Mouse (Mus musculus) embryonic facial prominence, embryonic 11.5 days (tissue): ENCODE data around the gene Brca2. TPM values are rescaled to one million over a fixed set of nuclear protein-coding genes. Genes with fewer than 3 reads are reported as not detected.

Source experiments
- ATAC-seq: fragments of 200-750 bp; cut with Nextera tagmentation; replicated peaks from 2 replicates; pipeline ENCODE4 v1.8.0; 2017; ENCODE audit warnings: low read depth; ENCODE audit not compliant: insufficient number of reproducible peaks, low FRiP score, low TSS enrichment
- DNase-seq: peaks from one replicate; pipeline ENCODE4 v3.0.0-alpha.2; 2015; ENCODE audit warnings: low spot score
- H3K27ac ChIP-seq: fragments of 300-500 bp; sonication (generic); replicated peaks from 2 replicates; pipeline ENCODE4 v1.5.1; 2014; ENCODE audit warnings: mild to moderate bottlenecking, low read depth, low read length, control low read depth
- H3K27me3 ChIP-seq: fragments of 300-500 bp; sonication (generic); 2 replicates; pipeline ENCODE4 v1.6.1; 2014; ENCODE audit warnings: mild to moderate bottlenecking, low read length, moderate library complexity, mixed read lengths; ENCODE audit not compliant: control insufficient read depth, insufficient read depth
- H3K36me3 ChIP-seq: fragments of 300-500 bp; sonication (generic); replicated peaks from 2 replicates; pipeline ENCODE4 v1.6.1; 2014; ENCODE audit warnings: low read depth, mild to moderate bottlenecking, low read length, moderate library complexity, mixed read lengths; ENCODE audit not compliant: control insufficient read depth, insufficient read depth
- H3K4me1 ChIP-seq: fragments of 300-500 bp; sonication (generic); 2 replicates; pipeline ENCODE4 v1.6.1; 2014; ENCODE audit warnings: low read length, mixed read lengths; ENCODE audit not compliant: control insufficient read depth, insufficient read depth
- H3K4me2 ChIP-seq: fragments of 300-500 bp; sonication (generic); 2 replicates; pipeline ENCODE4 v1.6.1; 2014; ENCODE audit warnings: low read depth, mild to moderate bottlenecking, control low read depth, low read length, moderate library complexity
- H3K4me3 ChIP-seq: fragments of 300-500 bp; sonication (generic); 2 replicates; pipeline ENCODE4 v1.5.1; 2014; ENCODE audit warnings: low read depth, low read length, control low read depth
- H3K9ac ChIP-seq: fragments of 300-500 bp; sonication (generic); replicated peaks from 2 replicates; pipeline ENCODE4 v1.6.1; 2014; ENCODE audit warnings: mild to moderate bottlenecking, control low read depth, low read length
- H3K9me3 ChIP-seq: fragments of 300-500 bp; sonication (generic); replicated peaks from 2 replicates; pipeline ENCODE4 v1.6.1; 2016; ENCODE audit warnings: mild to moderate bottlenecking, low read length, inconsistent platforms, mixed read lengths; ENCODE audit not compliant: control insufficient read depth
- WGBS: fragments of 180-500 bp; shearing (Covaris S2); extraction: QIAGEN DNeasy Blood & Tissue Kit; methylation state at CpG from one replicate; pipeline ENCODE4 v1.1.7; 2014; 5-methylcytosine and 5-hydroxymethylcytosine counted together
- polyA plus RNA-seq: library from polyadenylated mRNA; unstranded; fragments of >200 nt; fragmentation: Nextera tagmentation; extraction: Ambion mirVana; gene quantifications from 2 replicates; pipeline ENCODE4 v1.2.1, GENCODE M21; 2014

Gene Brca2
- polyA plus RNA-seq, 1 experiment from 2014 or later = 29.6 TPM

- Histone ChIP-seq H3K9ac (no peak overlapping the region), H3K4me1 (no peaks in the 10 kb centered on the region), H3K9me3 (no peaks in the 10 kb centered on the region), H3K4me2 (no peak overlapping the region), H3K27ac (no peak overlapping the region), H3K27me3 (no peaks in the 10 kb centered on the region), H3K36me3 (no peaks in the 10 kb centered on the region), H3K4me3 (no peak overlapping the region)
- DNase-seq (no peak), ATAC-seq (no peak)
- WGBS = 76% methylated on average over 5 of the region's 5 CpGs
Measured at GRCm38 (mm10) chr5:150583622-150584336, 61.3 kb downstream of the Brca2 start.

- no peak overlapping the region for H3K4me2 ChIP-seq
- H3K4me3 ChIP-seq = no peak overlapping the region
- H3K27ac ChIP-seq = no peak overlapping the region
- DNase-seq = no peak
- H3K36me3 ChIP-seq = no peaks in the 10 kb centered on the region
- H3K9me3 ChIP-seq = no peaks in the 10 kb centered on the region
- H3K27me3 ChIP-seq = no peaks in the 10 kb centered on the region
- no peak overlapping the region for H3K9ac ChIP-seq
- no peak for ATAC-seq
- H3K4me1 ChIP-seq = no peaks in the 10 kb centered on the region
- WGBS = 39% methylated on average over 6 of the region's 6 CpGs
Measured at GRCm38 (mm10) chr5:150584337-150584729, 61.9 kb downstream of the Brca2 start.

- DNase-seq (no peak), ATAC-seq (no peak)
- H3K9me3 ChIP-seq = no peaks in the 10 kb centered on the region
- no peak overlapping the region for H3K4me2 ChIP-seq
- H3K36me3 ChIP-seq = no peaks in the 10 kb centered on the region
- no peak overlapping the region for H3K4me3 ChIP-seq
- H3K9ac ChIP-seq = no peak overlapping the region
- peaks cover 19% of the 10 kb centered on the region for H3K27me3 ChIP-seq
- H3K4me1 ChIP-seq = no peaks in the 10 kb centered on the region; the same call in 1 of the 2 replicates
- 66% methylated on average over 2 of the region's 2 CpGs for WGBS
- H3K27ac ChIP-seq = no peak overlapping the region
Measured at GRCm38 (mm10) chr5:150589945-150590344, 67.5 kb downstream of the Brca2 start.

GRCm38 (mm10) chr5:150592186-150592903, 69.9 kb downstream of the Brca2 start:
- Histone ChIP-seq H3K4me3 (no peak overlapping the region), H3K4me2 (no peak overlapping the region), H3K27me3 (peaks cover 19% of the 10 kb centered on the region), H3K27ac (no peak overlapping the region), H3K36me3 (no peaks in the 10 kb centered on the region), H3K4me1 (no peaks in the 10 kb centered on the region; the same call in 1 of the 2 replicates), H3K9ac (no peak overlapping the region), H3K9me3 (no peaks in the 10 kb centered on the region)
- 76% methylated on average over 13 of the region's 13 CpGs for WGBS
- ATAC-seq (no peak), DNase-seq (no peak)

GRCm38 (mm10) chr5:150592904-150593755, 70.7 kb downstream of the Brca2 start:
- no peaks in the 10 kb centered on the region for H3K9me3 ChIP-seq
- WGBS = 10% methylated on average over 40 of the region's 40 CpGs
- H3K4me1 ChIP-seq = no peaks in the 10 kb centered on the region; the same call in 1 of the 2 replicates
- peak overlapping the region; percentile 77 for H3K4me3 ChIP-seq
- H3K4me2 ChIP-seq = peak overlapping the region; percentile 100
- DNase-seq = peak; percentile 46
- H3K36me3 ChIP-seq = no peaks in the 10 kb centered on the region
- ATAC-seq = no peak
- peak overlapping the region; percentile 61 for H3K9ac ChIP-seq
- no peak overlapping the region for H3K27ac ChIP-seq
- peaks cover 19% of the 10 kb centered on the region for H3K27me3 ChIP-seq

- Histone ChIP-seq H3K36me3 (no peaks in the 10 kb centered on the region), H3K27ac (no peak overlapping the region), H3K4me1 (no peaks in the 10 kb centered on the region; the same call in 1 of the 2 replicates), H3K4me2 (peak overlapping the region; percentile 100), H3K27me3 (peaks cover 19% of the 10 kb centered on the region), H3K9me3 (no peaks in the 10 kb centered on the region), H3K4me3 (peak overlapping the region; percentile 77), H3K9ac (peak overlapping the region; percentile 61)
- under 1% methylated on average over 88 of the region's 102 CpGs for WGBS
- ATAC-seq (peak; percentile 65), DNase-seq (peak; percentile 49)
Measured at GRCm38 (mm10) chr5:150593756-150594648, 71.6 kb downstream of the Brca2 start.

- peak overlapping the region; percentile 77 for H3K4me3 ChIP-seq
- DNase-seq (peak; percentile 1), ATAC-seq (no peak; the same call in 1 of the 2 replicates)
- no peaks in the 10 kb centered on the region; the same call in 1 of the 2 replicates for H3K4me1 ChIP-seq
- H3K36me3 ChIP-seq = no peaks in the 10 kb centered on the region
- H3K9me3 ChIP-seq = no peaks in the 10 kb centered on the region
- peak overlapping the region; percentile 61 for H3K9ac ChIP-seq
- H3K27ac ChIP-seq = no peak overlapping the region
- H3K27me3 ChIP-seq = peaks cover 19% of the 10 kb centered on the region
- peak overlapping the region; percentile 100 for H3K4me2 ChIP-seq
- WGBS = 8% methylated on average over 15 of the region's 17 CpGs
Measured at GRCm38 (mm10) chr5:150594649-150595339, 72.4 kb downstream of the Brca2 start.
